Mouse (Mus musculus) NIH3T3 (cell line): ENCODE data around the gene Dvl1.

ENCODE experiments used
- DNase-seq: peaks from one replicate; pipeline ENCODE4 v3.0.0-alpha.2; 2012; ENCODE audit warnings: low read depth

The Dvl1 gene

GRCm38 (mm10) chr4:155846871-155847578, at the start of gene Dvl1:
Gene Dvl1 (plus strand): TSS chr4:155847402.
- DNase-seq, result peak; percentile 95

- no peak for DNase-seq
Observed at GRCm38 (mm10) chr4:155802075-155802474, 45.1 kb upstream of the Dvl1 start.

GRCm38 (mm10) chr4:155802741-155803339, 44.4 kb upstream of the Dvl1 start, which contains the start of gene Mrpl20:
Gene Mrpl20 (plus strand): TSS chr4:155802878.
- peak; percentile 48 for DNase-seq

GRCm38 (mm10) chr4:155803340-155804041, 43.7 kb upstream of the Dvl1 start:
- peak; percentile 96 for DNase-seq

- no peak for DNase-seq
Observed at GRCm38 (mm10) chr4:155807841-155808240, 39.4 kb upstream of the Dvl1 start.

GRCm38 (mm10) chr4:155811929-155812664, 35.1 kb upstream of the Dvl1 start, which contains the start of gene Ccnl2:
Gene Ccnl2 (plus strand): TSS chr4:155812489.
- DNase-seq, result peak; percentile 99

- DNase-seq, result peak; percentile 66
Observed at GRCm38 (mm10) chr4:155812665-155813181, 34.5 kb upstream of the Dvl1 start.

- DNase-seq, result no peak
Observed at GRCm38 (mm10) chr4:155817533-155817932, 29.7 kb upstream of the Dvl1 start.

GRCm38 (mm10) chr4:155821025-155821424, 26.2 kb upstream of the Dvl1 start:
- DNase-seq, result peak; percentile 60

GRCm38 (mm10) chr4:155823443-155823842, 23.8 kb upstream of the Dvl1 start:
- DNase-seq, result no peak

GRCm38 (mm10) chr4:155829866-155830265, 17.3 kb upstream of the Dvl1 start:
- no peak for DNase-seq

- no peak for DNase-seq
Observed at GRCm38 (mm10) chr4:155830596-155830995, 16.6 kb upstream of the Dvl1 start.

- DNase-seq, result peak; percentile 95
Observed at GRCm38 (mm10) chr4:155831205-155831766, 15.9 kb upstream of the Dvl1 start, which contains the start of gene Aurkaip1. Gene Aurkaip1 (plus strand): TSS chr4:155831272.

GRCm38 (mm10) chr4:155831831-155832230, 15.4 kb upstream of the Dvl1 start:
- peak; percentile 21 for DNase-seq

GRCm38 (mm10) chr4:155832321-155832720, 14.9 kb upstream of the Dvl1 start:
- DNase-seq, result no peak

GRCm38 (mm10) chr4:155833234-155833633, 14.0 kb upstream of the Dvl1 start:
- DNase-seq, result no peak

- peak; percentile 91 for DNase-seq
Observed at GRCm38 (mm10) chr4:155833836-155834235, 13.4 kb upstream of the Dvl1 start.

- peak; percentile 79 for DNase-seq
Observed at GRCm38 (mm10) chr4:155837404-155838010, 9.7 kb upstream of the Dvl1 start.

- DNase-seq, result peak; percentile 48
Observed at GRCm38 (mm10) chr4:155838187-155839153, 8.7 kb upstream of the Dvl1 start.

- DNase-seq, result peak; percentile 96
Observed at GRCm38 (mm10) chr4:155839483-155839910, 7.7 kb upstream of the Dvl1 start, which contains the start of gene Mxra8. Gene Mxra8 (plus strand): TSS chr4:155839680.
